Mouse (Mus musculus): ENCODE results near the gene Dut. TPM values are rescaled to one million over a fixed set of nuclear protein-coding genes. Genes with fewer than 3 reads are reported as not detected.
A peak's percentile ranks its signal among the peaks of the same experiment; 100 is the strongest.

Dut gene
- polyA plus RNA-seq, 1 experiment from 2014 or later = 135 TPM

GRCm38 (mm10) chr2:125290197-125290965 is 43.4 kb downstream of the Dut start:
- 0 out of 2 replicates have a peak, but pooled peaks cover 7% of the 10 kb centered on the region for H3K4me1 ChIP-seq
- H3K27ac ChIP-seq = no peak overlapping the region
- 68% methylated on average over 10 of the region's 10 CpGs for WGBS
- no peak overlapping the region for H3K4me3 ChIP-seq
- H3K9me3 ChIP-seq = no peaks in the 10 kb centered on the region
- no peak for ATAC-seq (ENCODE audit: insufficient number of reproducible peaks, insufficient read depth, low FRiP score, low TSS enrichment, low read depth)
- no peaks in the 10 kb centered on the region for H3K27me3 ChIP-seq
- H3K36me3 ChIP-seq = no peaks in the 10 kb centered on the region
- no peak overlapping the region for H3K9ac ChIP-seq
- H3K4me2 ChIP-seq = no peak overlapping the region

DNA sequence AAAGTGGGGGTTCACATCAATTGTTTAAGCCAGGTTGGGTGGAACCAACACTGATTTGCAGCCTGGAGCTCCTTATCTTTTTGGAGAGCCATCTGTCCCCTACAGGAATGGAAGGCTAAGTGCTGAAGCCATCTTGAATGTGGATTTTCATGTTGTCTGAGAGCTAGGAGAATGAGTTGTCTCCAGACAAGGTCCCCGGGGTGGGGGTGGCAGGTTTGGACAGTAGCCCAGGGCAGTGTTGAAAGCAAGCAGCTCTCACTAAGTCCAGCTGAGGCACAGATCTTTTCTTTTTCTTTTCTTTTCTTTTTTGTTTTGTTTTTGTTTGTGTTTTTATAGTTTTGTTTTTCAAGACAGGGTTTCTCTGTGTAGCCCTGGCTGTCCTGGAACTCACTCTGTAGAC is 44.1 kb downstream of the Dut start:
- H3K27ac ChIP-seq = no peak overlapping the region
- ATAC-seq (ENCODE audit: insufficient number of reproducible peaks, insufficient read depth, low FRiP score, low TSS enrichment, low read depth) = no peak
- WGBS = 85% methylated on average over 1 of the region's 1 CpGs

DNA sequence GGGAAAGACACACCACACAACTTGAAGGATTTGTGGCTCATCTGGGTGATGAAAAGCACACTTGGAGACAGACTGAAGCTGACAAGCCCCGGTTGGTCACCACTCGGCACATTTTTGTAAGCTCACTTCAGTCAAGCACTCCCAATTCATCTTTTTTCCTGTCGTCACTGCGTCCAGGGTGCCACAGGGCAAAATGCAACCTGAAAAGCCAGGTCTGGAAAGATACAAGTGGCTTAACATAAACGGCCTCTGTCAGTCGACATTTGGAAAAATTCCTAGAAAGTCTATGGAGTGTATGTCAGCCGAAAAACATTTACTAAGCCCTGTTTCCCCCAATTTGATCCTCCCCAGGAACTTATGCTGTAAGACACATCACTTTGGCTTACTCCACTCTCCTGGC is 45.6 kb downstream of the Dut start:
- no peak overlapping the region for H3K27ac ChIP-seq

More for the DNA sequence above, 44.1 kb downstream of the Dut start:
- no peak overlapping the region for H3K4me2 ChIP-seq
- no peak overlapping the region for H3K4me3 ChIP-seq
- no peaks in the 10 kb centered on the region for H3K27me3 ChIP-seq
- no peaks in the 10 kb centered on the region for H3K9me3 ChIP-seq
- H3K36me3 ChIP-seq = no peaks in the 10 kb centered on the region
- 0 out of 2 replicates have a peak, but pooled peaks cover 7% of the 10 kb centered on the region for H3K4me1 ChIP-seq
- no peak overlapping the region for H3K9ac ChIP-seq

DNA sequence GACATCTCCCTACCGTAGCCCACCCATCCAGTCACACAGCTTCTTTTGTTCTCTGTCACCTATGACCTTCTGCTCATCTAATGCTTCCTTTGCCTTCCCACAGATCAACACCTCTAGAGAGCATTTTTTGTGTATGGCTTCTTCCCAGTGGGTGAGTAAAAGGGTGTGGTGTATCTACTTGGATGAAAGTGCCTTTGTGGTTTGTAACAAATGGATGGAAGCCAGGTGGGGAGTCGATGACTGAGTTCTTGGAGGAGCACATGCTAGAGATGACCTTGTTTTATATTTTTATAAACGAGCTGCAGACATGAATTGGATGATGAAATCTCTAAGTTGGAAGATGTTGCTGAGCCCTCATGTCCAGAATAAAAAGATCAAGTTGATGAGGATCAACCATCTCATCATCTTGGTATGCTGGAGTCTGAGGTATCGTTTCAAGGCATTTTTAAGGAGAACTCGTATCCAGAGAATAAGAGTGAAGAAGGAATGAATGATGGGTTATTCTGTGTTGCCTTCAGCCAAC is 47.0 kb downstream of the Dut start:
- Histone ChIP-seq H3K4me2 (no peak overlapping the region), H3K9me3 (no peaks in the 10 kb centered on the region), H3K9ac (no peak overlapping the region), H3K36me3 (no peaks in the 10 kb centered on the region), H3K27ac (no peak overlapping the region), H3K4me3 (no peak overlapping the region), H3K4me1 (0 out of 2 replicates have a peak, but pooled peaks cover 7% of the 10 kb centered on the region), H3K27me3 (no peaks in the 10 kb centered on the region)
- no peak for ATAC-seq (ENCODE audit: insufficient number of reproducible peaks, insufficient read depth, low FRiP score, low TSS enrichment, low read depth)
- 82% methylated on average over 5 of the region's 5 CpGs for WGBS

More for the DNA sequence above, 45.6 kb downstream of the Dut start:
- H3K4me1 ChIP-seq = 0 out of 2 replicates have a peak, but pooled peaks cover 7% of the 10 kb centered on the region
- no peak for ATAC-seq (ENCODE audit: insufficient number of reproducible peaks, insufficient read depth, low FRiP score, low TSS enrichment, low read depth)
- H3K9ac ChIP-seq = no peak overlapping the region
- no peaks in the 10 kb centered on the region for H3K9me3 ChIP-seq
- H3K4me3 ChIP-seq = no peak overlapping the region
- WGBS = 75% methylated on average over 7 of the region's 7 CpGs
- H3K27me3 ChIP-seq = no peaks in the 10 kb centered on the region
- no peak overlapping the region for H3K4me2 ChIP-seq
- no peaks in the 10 kb centered on the region for H3K36me3 ChIP-seq

DNA sequence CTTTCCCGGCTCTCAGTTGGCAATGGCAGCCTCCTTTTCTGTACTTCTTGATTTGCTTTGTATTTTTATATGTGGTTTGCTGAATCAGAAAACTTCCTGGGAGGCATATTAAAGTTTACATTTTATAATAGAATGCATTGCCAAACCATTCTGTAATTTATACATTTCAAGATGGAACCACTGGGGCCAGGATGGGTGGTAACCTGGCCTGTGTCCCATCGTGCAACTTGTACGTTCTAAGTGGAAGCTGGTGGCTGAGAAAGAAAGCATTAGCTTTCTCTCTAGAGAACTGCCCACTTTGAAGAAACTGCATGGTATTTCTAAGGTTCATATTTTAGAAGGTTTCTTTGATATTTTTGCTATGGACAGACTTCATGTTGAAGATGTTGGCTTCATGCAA is 48.5 kb downstream of the Dut start:
- ATAC-seq (ENCODE audit: insufficient number of reproducible peaks, insufficient read depth, low FRiP score, low TSS enrichment, low read depth) = no peak
- no peak overlapping the region for H3K27ac ChIP-seq
- no peaks in the 10 kb centered on the region for H3K9me3 ChIP-seq
- H3K4me1 ChIP-seq = 0 out of 2 replicates have a peak, but pooled peaks cover 4% of the 10 kb centered on the region
- H3K4me3 ChIP-seq = no peak overlapping the region
- peaks cover 5% of the 10 kb centered on the region; the same call in 1 of the 2 replicates for H3K36me3 ChIP-seq
- H3K4me2 ChIP-seq = no peak overlapping the region
- H3K9ac ChIP-seq = no peak overlapping the region
- H3K27me3 ChIP-seq = no peaks in the 10 kb centered on the region
- 73% methylated on average over 3 of the region's 3 CpGs for WGBS

DNA sequence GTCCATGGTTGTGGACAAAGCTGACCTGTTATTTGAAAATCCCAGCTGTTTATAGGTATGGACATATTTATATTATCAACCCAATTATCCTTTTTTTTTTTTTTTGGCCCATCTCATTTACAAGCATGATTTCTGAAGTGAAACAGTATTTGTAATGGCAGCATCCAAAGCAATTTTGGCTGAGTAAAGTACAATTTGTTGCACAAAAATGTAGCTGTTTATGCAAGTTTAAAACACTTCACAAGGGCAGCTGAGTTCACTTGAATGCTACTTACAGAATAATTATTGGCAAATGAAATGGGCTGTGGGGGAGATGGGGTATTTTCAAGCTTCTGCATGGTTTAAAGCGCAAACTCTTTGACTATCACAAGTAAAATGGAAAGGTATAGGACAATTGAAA is 51.9 kb downstream of the Dut start:
- Histone ChIP-seq H3K36me3 (peaks cover 30% of the 10 kb centered on the region), H3K4me2 (no peak overlapping the region), H3K4me3 (no peak overlapping the region), H3K27me3 (no peaks in the 10 kb centered on the region), H3K9ac (no peak overlapping the region), H3K4me1 (peaks cover 18% of the 10 kb centered on the region), H3K27ac (no peak overlapping the region), H3K9me3 (no peaks in the 10 kb centered on the region)
- 97% methylated on average over 1 of the region's 1 CpGs for WGBS
- ATAC-seq (ENCODE audit: insufficient number of reproducible peaks, insufficient read depth, low FRiP score, low TSS enrichment, low read depth) = no peak

GRCm38 (mm10) chr2:125301877-125302624 is 55.1 kb downstream of the Dut start:
- H3K9ac ChIP-seq = no peak overlapping the region
- H3K4me2 ChIP-seq = no peak overlapping the region
- H3K9me3 ChIP-seq = no peaks in the 10 kb centered on the region
- no peak overlapping the region for H3K4me3 ChIP-seq
- H3K27me3 ChIP-seq = no peaks in the 10 kb centered on the region
- peak; percentile 40; the same call in 1 of the 2 replicates for ATAC-seq (ENCODE audit: insufficient number of reproducible peaks, insufficient read depth, low FRiP score, low TSS enrichment, low read depth)
- peaks cover 18% of the 10 kb centered on the region for H3K4me1 ChIP-seq
- 39% methylated on average over 9 of the region's 9 CpGs for WGBS
- H3K36me3 ChIP-seq = peaks cover 59% of the 10 kb centered on the region
- peak overlapping the region; percentile 66 for H3K27ac ChIP-seq

- Histone ChIP-seq H3K9me3 (no peaks in the 10 kb centered on the region), H3K27me3 (no peaks in the 10 kb centered on the region), H3K4me2 (no peak overlapping the region), H3K9ac (no peak overlapping the region), H3K4me1 (peaks cover 18% of the 10 kb centered on the region), H3K36me3 (peaks cover 64% of the 10 kb centered on the region), H3K4me3 (no peak overlapping the region), H3K27ac (peak overlapping the region; percentile 12)
- no peak for ATAC-seq (ENCODE audit: insufficient number of reproducible peaks, insufficient read depth, low FRiP score, low TSS enrichment, low read depth)
- WGBS = 78% methylated on average over 8 of the region's 8 CpGs
These were observed 55.6 kb downstream of the Dut start for GRCm38 (mm10) chr2:125302625-125302924.

DNA sequence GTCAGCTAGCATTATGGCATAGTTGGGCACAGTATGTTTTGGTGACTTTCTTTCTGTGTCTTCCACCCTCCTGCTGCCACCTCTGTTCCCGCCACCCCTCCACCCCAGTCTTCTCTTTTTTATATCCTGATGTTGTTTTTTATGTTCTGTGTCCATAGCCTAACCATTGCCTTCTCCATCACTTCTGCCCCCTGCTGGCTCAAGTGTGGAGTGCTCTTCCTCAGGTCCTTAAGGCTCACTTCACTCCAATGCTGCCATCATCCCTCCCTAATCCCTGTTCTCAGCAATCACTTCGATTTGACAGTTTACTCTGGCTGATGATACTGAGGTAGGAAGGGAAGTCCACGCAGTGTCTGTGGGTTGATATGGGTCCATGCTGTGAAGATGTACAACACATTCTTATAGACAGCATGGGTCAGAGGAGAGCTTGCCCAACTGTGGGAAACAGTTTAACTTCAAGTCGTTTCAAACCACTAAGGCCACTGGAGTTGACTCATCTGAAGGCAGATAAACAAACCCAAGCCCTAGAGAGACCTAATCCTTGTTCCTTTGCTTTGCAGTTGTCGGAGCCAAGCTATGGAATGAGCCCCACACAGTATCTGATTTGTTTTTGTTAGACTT is 56.9 kb downstream of the Dut start:
- H3K36me3 ChIP-seq = peaks cover 75% of the 10 kb centered on the region
- 81% methylated on average over 5 of the region's 5 CpGs for WGBS
- H3K4me3 ChIP-seq = no peak overlapping the region
- ATAC-seq (ENCODE audit: insufficient number of reproducible peaks, insufficient read depth, low FRiP score, low TSS enrichment, low read depth) = no peak
- H3K4me2 ChIP-seq = no peak overlapping the region
- no peaks in the 10 kb centered on the region for H3K27me3 ChIP-seq
- no peak overlapping the region for H3K27ac ChIP-seq
- H3K4me1 ChIP-seq = peaks cover 18% of the 10 kb centered on the region
- no peak overlapping the region for H3K9ac ChIP-seq
- no peaks in the 10 kb centered on the region for H3K9me3 ChIP-seq

DNA sequence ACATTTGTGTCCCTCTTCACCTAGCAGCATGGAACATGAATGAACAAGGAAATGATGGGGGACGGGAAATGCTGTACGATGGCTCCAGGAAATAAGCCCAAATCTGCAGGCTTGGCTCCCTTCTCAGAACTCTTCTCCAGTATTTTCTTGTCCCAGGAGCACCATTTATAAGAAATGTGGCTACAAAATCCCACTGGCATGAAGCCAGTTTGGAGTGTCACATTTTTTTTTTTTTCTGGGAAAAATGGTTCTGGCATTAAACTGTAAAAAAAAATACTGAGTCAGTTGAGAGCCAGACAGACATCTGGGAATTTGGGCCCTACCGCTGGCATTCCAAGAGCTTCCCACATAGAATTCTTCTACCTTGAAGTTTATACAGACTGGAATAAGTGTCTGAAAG is 57.8 kb downstream of the Dut start:
- H3K27me3 ChIP-seq = no peaks in the 10 kb centered on the region
- no peak overlapping the region for H3K27ac ChIP-seq
- no peak overlapping the region for H3K9ac ChIP-seq
- peaks cover 84% of the 10 kb centered on the region for H3K36me3 ChIP-seq
- H3K4me1 ChIP-seq = peaks cover 18% of the 10 kb centered on the region
- H3K9me3 ChIP-seq = no peaks in the 10 kb centered on the region
- no peak overlapping the region for H3K4me3 ChIP-seq
- H3K4me2 ChIP-seq = no peak overlapping the region
- no peak for ATAC-seq (ENCODE audit: insufficient number of reproducible peaks, insufficient read depth, low FRiP score, low TSS enrichment, low read depth)
- WGBS = 87% methylated on average over 3 of the region's 3 CpGs

DNA sequence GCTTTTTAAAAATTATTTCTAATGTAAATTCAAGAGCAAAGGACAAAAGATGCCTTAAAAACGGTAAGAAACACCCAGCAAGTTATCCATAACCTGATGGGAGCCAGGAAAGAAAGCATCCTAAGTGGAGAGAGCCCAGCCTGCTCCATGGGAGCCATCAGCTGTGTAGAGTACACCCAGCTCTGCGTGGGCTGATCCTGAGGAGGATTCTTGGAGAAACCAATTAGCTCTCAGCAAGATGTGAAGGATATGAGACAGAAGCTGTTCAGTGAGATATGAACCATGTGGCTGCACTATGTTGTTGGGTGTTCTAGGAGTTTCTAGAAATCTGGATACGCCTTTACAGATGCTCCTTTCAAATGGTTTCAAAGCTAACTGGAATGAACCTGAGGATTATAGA is 58.7 kb downstream of the Dut start:
- WGBS = 87% methylated on average over 3 of the region's 3 CpGs
- no peak overlapping the region for H3K4me3 ChIP-seq
- H3K36me3 ChIP-seq = peaks cover 85% of the 10 kb centered on the region
- peaks cover 18% of the 10 kb centered on the region for H3K4me1 ChIP-seq
- no peak overlapping the region for H3K9ac ChIP-seq
- H3K27ac ChIP-seq = no peak overlapping the region
- H3K27me3 ChIP-seq = no peaks in the 10 kb centered on the region
- H3K4me2 ChIP-seq = no peak overlapping the region
- no peak for ATAC-seq (ENCODE audit: insufficient number of reproducible peaks, insufficient read depth, low FRiP score, low TSS enrichment, low read depth)
- no peaks in the 10 kb centered on the region for H3K9me3 ChIP-seq

Measured in embryonic facial prominence, embryonic 13.5 days (tissue).